Mouse (Mus musculus) MN1 (cell line): ENCODE measurements around the gene Otulin.

Experiments
- DNase-seq: peaks from one replicate; pipeline ENCODE4 v3.0.0-alpha.2; 2016; ENCODE audit warnings: low spot score

Otulin gene

DNA sequence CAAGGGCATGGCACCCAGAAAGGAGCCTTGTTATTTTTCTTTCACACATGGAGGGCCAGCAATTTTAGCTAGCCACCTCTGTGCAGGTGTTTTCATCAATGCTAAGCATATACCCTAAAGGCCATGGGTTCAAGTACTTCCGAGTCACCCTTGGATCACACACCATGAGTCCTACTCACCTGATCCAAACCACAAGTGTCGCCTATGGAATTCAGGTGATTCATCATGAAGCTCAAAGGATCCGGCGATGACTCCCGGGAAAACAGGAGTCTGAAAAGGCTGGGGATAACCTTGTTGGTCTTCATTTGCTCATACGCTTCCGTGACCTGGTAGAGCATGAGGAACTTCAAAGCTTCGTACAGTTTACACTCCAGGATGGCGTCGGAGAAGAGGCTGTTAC is 27.4 kb upstream of the Otulin start:
- DNase-seq: no peak

DNA sequence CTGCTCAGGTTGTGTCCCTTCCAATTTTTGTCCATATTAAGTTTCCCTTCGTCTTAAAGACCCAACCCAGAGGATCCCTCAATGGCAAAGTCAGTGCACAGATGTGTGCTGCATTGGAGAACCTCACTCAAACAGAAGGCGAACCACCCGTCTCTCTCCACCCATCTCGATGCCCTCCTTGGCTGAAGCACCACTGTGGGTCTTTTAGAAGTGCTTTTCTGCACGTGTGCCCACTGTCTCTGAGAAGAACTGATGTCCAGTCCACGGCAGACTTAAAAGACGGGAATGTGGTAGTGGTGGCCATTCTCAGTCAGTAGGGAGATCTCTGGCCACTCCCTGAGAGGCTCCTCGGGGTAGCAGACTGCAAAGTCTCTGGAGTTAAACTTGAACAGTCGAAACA is 26.1 kb upstream of the Otulin start:
- DNase-seq: no peak

DNA sequence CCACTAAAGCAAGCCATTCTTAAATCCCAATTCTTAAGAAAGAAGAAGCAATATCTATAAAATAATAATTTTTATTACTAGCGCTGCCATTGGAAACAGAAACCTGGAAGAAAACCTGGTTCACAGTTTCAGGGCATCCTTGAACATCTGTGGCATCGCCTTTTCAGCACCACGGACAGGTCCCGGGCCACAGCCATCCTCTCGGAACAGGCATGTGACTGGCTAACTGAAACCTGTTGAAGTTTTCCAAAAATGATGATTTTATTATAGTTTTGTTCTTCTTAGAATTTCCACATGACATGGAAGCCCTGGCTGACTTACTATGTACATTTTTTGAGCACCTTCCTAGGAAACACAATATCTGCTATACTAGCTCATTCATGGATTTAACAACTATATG is 24.5 kb upstream of the Otulin start:
- DNase-seq: no peak

DNA sequence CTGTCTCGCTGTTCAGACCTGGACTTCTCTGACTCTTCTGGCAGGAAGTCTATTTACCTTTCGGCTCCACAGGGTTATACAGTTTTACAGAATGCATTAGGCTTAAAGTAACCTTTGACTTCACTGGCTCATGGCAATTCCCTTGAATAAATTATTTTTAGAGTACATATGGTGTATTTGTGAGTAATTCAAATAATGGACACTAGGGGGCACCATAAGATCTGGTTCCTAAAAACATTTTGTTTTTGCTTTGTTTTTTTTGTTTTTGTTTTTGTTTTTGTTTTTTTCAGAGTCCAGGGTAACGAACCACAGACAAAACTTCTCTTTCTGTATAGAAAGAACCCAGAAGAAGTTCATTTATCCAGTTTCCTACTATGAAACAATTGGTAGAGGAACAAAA is 17.2 kb upstream of the Otulin start:
- peak; percentile 57 for DNase-seq

DNA sequence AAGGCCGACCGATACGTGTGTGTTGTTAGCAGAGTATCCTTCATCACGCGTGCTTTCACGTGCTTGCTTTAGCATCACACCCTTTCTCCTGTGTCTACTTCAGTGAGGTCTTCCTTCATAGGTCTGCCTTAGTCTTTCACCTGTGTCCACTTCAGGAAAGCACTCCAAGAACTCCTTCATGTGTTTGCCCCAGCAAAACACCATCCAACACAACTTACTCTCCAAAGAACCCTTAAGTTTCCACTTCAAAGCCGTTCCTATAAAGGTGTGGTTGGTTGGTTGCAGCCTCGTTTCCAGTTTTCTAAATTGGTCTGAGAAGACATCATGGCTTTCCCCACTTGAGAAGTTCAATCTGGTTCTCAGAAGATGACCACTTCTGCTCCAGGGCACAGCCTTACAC is 16.2 kb upstream of the Otulin start:
- DNase-seq: no peak

DNA sequence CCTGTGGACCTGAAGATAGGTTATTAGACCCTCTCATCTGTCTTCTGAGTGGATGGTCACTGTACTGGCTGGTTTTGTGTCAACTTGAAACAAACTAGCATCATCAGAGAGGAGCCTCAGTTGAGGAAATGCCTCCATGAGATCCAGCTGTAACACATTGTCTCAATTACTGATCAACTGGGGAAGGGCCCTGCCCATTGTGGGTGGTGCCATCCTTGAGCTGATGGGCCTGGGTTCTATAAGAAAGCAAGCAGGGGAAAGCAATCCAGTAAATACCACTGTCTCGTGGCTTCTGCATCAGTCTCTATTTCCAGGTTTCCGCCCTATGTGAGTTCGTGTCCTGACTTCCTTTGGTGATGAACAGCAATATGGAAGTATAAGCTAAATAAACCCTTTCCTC is 14.8 kb upstream of the Otulin start:
- no peak for DNase-seq

DNA sequence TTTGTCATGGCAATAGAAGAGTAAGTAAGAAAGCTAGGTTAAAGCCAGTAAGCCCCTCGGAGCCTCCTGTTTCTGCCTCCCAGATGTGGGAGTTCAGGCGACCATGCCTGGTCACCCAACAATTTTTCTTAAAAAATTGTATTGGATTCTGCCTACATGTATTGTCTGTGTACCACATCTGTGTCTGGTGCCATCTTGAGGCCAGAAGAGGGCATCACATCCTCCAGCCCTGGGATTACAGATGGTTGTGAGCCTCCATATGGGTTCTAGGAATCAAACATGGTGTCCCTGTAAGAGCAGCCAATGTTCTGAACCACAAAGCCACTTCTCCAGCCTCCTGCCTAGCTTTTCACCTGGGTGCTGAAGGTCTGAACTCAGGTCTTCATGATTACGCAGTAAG is 12.4 kb upstream of the Otulin start:
- DNase-seq: no peak

DNA sequence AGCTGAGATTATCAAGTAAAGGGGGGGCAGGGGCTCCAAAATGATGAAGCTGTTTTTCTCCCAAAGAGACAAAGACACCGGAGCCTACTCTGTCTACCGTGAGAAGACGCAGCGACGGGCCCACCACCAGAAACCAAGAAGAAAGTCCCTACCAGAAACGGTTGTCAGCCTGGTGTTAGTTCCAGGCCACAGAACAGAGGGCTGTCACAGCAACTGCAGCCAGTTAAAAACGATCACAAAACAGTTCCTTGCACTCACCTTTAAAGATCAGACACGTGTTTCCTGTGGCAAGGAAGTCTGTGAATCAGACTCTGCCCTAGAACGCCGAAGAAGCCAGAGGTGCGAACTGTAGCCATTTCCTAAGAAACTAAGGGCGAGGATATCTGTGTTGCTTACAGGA is 10.7 kb upstream of the Otulin start:
- DNase-seq: no peak

DNA sequence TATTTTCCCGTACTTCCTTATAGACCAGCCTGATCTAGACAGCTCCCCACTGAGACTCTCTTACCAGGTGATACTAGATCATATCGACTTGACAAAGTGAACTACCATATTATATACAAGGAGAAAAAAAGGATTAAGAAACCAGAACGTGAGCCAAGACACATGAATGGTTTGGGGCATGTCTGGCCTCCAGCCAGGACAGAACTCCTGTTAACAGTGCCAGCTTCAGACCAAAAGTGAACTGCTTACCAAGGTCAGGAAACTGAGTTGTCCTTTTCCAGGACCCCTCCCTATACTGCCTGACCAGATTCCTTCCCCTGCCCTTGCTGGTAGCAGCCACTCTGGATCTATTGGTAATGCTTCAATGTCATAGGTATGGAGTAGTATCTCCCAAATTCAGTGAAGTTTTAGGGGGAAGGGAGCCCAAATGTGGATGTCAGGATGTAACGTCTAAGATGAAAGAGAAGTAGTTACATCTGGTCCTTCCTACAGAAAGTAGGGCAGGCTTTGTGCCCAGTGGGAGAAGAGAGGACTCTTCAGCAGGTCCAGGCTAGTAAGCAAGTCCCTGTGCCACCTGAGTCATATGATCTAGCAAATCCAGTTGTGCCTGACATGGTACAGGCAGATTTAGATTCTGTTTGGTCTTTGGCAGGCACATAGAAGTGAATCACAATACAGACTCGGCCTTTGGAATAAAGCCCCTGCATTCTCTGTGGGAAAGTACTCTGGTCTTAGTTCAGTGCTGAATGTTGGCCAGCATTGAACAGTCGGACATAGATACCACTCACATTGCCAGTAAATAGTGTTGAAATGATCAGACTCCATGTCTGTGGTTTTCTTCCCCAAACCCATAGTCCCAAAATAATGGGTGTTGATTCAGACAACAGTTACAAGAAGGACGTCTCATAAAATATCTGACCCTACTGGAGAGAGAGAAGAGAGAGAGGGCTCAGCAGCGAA is 3.7 kb upstream of the Otulin start:
- no peak for DNase-seq

DNA sequence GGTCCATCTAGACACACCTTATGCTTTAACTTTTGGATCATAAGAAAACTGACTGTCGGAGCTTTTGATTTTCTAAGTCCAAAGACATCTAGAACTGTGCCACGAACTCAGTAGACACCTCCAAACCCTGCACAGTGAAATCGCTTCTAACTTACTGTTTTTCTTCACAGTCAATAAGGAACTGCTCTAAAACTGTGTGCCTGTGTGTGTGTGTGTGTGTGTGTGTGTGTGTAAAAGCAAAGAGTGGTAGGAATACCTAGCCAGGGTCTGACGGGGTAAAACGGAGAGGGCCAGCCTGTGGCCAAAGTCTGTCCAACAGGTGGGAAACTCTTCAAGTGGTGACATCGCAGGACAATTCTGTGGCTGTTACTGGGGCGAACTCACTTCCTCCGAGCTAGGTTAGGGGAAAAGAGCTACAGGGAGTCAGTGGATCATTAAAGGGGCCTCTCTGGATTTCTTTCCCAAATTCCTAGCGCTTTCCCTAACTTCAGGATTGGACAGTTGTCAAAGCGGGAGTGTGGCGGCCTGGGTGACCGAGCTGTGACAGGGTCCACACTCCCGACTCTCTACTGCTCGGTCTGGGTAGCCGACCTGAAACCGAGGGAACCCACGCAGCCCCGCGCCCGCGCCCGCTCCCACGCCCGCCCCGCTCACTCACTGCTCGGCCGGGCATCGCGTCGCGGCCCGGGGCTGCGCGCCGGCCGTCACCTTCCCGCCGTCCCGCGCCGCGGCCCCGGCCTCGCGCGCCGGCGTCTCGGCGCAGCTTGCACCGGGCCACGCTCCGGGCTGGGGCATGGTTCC is 493 bp downstream of the Otulin start:
- DNase-seq: no peak

DNA sequence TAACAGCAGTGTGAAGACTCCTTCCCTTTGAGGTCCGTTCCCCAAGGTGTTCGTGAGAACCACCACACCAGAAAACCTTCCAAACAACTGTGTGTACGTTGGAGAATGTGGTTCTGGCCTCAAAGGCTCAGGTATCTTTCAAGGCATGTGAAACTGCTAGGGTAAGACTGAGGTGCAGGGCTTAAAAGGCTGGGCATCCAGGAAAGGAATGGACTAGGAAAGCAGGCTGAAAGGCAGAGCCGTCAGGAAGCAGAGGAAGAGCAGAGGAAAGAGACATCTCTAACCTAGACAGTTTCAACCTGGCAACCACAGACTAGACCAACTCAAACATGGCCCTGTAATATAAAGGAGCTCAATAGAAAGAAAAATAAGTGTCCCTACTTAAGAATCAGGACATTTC is 1.4 kb downstream of the Otulin start:
- no peak for DNase-seq

DNA sequence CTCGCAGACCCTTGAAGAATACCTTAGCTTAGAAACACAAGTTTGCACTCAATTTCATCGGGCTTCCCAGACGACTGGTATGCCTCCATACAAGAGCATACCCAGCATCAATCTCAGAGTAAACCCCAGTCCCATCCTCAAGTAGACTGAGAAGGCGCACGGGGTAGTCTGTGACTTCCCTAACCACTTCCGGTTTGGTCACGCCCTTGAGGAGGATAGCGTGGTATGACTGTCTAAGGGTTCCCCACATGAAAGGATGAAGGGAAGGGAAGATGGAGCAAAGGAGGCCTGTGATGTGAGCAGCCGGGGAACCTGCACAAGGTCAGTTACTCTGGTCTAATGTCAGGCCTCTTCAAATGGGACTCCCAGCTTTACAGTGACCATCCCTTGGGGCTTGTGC is 2.7 kb downstream of the Otulin start:
- DNase-seq: no peak

DNA sequence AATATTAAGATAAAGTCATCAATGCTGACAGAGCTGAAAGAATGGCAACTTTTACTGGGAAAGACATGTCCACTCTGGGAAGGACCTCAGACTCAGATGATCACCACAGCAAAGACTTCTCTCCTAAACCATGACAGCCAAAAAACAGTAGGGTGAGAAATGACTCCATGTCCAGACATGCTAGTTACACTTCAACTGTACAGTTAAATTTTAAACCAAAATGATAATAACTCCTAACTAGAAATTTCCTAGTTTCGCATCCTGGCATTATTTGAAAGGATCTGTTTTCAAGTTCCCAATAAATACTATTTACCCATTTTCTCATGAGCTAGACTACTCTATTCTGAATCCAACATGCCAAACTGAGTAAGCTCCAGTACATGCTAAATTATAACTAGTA is 4.2 kb downstream of the Otulin start:
- DNase-seq: no peak

DNA sequence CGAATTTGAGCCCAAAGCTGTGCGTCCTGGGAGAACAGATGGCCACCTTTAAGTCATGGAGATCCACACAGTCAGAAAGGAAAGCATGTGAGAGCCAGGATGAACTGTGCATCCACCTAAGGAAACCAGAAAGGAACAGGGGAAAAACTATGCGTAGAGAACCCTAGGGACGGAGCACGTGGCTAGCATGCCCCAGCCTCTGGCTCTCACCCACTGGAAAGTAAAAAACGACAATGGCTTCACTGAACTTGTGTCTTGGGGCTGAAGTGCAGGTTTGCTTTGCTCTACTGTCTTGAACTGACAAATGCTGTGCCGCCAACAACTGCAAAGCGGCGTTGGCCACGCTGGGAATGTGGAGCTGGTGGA is 4.6 kb downstream of the Otulin start:
- no peak for DNase-seq

DNA sequence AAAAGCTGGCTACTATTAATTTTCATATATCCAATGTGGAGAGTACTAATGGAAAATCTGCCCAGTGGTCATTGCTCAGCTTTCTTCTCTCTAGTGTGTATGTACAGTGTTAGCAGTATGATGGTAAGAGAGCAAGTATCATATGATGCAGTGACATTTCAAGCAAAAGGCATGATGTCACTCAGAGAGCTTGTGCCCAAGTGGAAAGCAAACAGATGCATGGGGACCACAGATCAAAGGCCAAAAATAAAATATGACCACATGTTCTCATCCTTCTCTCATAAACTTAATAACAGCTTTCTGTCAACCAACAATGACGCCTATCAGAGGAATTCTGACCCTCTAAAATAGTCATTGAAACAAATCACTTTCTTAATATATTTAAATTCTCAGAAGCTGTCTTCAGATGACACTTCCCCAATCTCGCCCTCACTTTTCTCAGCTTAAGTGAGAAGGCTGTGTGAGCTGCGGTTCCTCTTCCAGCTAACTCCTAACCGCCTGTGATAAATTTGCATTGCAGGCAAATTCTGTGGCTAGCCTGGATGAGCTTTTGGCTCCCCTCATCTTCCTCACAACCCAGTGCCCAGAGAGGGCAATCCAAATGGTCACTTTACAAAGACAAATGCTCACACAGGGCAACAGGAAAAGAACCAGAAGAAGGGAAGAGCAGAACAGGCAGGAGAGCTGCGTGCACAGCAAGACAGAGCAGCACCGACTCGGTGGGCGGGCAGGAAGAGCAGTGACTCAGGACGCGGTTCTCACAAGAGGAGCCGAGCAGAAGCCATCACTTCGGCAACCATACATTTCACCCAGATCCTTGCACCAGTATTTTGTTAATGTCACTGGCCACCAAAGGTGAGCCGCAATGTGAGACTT is 5.2 kb downstream of the Otulin start:
- no peak for DNase-seq

DNA sequence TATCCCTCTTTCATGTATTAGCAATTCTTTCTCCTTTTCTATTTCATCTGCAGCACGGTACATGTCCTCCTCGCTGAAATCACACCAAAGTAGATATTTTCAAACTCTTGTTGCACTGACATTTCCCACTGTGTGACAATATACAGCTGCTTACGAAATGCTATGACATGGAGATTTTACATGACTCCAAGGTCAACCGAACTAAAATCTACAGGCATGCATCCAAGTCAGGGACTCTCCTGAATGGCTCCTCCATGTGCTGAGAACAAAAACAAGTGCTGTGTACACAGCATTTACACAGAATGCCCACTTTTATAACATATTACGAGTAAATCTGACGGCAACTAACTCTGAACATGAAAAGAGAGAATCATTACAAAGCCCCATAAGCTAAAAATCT is 7.2 kb downstream of the Otulin start:
- no peak for DNase-seq

DNA sequence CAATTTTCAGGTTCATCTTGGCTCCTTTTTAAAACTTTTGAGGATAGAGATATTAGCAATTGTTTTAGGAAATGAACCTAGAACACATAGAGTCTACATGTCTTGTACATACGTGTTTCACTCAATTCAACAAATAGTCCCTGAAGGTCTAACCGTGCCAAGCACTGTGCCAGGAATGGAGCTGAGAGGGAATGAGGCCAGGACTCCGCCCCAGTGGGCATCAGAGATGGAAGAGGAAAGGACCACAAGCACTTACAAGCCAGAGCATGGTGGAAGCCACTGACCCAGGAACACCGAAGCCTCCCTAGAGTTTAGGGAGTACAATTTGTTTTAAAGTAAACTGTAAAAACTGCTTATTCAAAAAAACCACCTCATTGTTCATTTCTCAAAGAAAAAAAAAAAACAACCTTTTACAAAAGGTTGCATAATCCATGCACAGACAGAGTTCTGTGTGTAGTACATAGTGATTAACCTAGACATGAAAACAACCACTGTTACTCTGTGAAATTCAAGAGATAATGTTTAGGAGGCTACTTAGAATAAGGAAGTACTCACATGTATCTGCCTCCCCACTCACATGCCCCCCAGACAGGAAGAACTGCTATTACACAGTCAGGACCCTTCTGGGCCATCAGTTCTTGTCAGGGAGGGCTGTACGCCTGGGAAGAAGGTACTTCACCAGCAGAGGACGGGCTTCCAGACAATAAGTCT is 9.9 kb downstream of the Otulin start:
- DNase-seq: no peak

DNA sequence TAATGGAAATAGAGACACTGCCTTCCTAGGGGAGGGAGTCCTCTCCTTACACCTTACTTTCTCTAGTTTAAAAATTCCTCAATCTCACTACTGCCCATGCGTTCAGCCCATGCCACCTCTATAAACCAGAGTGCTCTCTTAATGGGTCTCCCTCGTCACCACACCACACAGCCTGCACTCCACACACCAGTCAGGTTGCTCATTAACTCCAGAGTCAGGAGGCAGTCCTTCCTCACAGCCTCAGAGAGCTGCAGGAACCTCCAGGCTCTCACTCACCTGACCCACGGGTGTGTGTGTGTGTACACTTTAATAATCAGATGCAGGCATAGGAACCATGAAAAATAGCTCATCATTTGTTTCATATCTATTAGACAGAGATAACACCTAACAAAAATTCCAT is 10.8 kb downstream of the Otulin start:
- no peak for DNase-seq

DNA sequence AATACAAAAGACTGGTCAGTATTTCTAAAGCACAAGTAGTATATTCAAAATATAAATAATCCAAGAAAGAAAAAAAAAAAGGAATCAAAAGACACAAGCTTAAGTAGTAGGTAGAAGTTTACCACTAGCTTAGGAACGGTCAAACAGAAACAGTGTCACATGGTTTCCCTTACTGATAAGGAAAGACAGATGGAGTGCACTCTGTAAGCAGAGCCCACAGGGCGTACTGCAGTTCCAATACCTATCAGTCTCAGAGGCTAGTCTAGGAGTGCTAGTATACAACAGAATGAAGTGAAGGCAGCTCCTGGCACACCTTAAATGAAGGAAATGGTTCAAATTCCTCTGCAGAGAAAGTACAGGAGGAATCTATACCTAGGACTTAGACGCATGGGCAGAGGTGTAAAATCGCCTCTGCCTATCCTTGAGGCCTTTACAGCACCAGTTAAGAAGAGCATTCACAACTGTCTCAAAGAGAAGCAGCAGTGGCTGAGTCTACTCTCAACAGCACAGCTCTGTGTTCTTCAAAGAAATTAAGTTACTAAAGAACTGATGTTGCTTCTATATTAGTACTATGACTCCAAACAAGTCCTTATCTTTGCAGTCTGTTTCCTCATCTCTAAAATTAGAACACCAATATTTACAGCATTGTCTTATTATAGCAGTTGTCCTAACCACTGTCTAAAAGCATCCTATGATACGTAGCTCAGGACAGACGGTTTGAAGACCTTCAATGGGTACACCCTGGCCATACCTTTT is 11.5 kb downstream of the Otulin start:
- DNase-seq: no peak

DNA sequence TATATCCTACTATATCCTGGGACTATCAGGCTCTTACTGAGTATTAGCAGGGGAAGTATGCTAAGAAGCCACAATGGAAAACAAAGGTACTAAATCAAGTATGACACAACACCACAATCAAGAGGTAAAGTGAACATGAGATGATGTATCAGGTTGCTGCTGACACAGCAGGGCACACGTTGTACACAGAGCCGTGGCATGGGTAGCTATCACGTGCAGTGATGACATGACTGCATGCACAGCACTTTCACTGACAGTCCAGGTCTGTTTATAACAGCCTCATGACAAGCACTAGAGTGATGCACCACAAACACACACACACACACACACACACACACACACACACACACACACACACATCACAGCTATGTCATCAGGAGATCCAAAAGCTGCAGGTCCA is 13.3 kb downstream of the Otulin start:
- no peak for DNase-seq

DNA sequence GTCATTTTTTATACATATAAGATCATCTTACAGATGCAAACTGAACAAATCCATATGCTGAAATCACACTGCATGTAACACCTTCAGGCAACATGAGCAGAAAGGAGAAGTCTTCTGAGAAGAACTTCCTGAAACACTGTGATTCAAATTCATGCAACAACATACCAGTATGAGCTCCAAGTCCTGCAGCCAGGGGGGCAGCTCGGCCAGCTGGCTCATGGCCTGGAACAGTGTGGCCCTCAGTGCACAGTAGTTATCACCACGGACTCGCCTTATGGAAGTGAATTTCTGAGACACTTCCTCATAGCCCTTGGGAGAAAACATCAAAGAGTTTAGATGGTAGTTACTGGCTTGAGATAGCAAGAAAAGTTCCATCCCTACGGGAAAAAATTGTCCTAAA is 14.3 kb downstream of the Otulin start:
- no peak for DNase-seq
